Mouse (Mus musculus) liver, adult 2 months (tissue): Measurements from ENCODE around the gene Acpp.

Experiments
- CTCF ChIP-seq: fragments of 200-500 bp; IDR thresholded peaks from 2 replicates; pipeline ENCODE4 v1.5.1; 2011; ENCODE audit warnings: low read depth, low read length, control low read depth
- POLR2A ChIP-seq: fragments of 200-500 bp; IDR thresholded peaks from 2 replicates; pipeline ENCODE4 v1.6.1; 2011; ENCODE audit warnings: low read length, control low read depth; ENCODE audit not compliant: insufficient read depth; ENCODE audit errors: extremely low read depth

DNA sequence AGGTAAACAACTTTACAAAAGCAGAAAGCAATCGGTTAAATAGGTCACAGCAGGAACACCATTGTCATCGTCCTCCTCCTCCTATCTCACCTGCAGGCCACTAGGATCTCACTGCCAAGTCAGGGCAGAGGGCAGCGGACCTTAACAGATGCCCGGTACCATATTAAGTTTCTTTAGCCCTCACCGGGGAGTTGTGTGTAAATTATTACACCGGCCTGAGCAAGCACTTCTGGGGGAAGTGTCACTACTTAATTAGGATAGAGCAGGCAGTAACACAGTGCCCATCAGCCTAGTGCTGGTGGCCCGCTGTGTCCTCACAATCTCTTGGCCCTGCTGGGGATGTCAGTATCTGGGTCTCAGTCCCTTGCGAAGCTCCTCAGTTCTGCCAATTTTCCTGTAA, 55.0 kb downstream of the Acpp start:
- TF ChIP-seq POLR2A (no peak), CTCF (no peak)
